Mouse (Mus musculus) subcutaneous adipose tissue, adult 2 months (tissue): ENCODE results near the gene Cabp5. TPM values are rescaled to one million over a fixed set of nuclear protein-coding genes. Genes with fewer than 3 reads are reported as not detected.

Experiments used
- polyA plus RNA-seq: library from polyadenylated mRNA; depleted of rRNA; stranded (reverse); fragments of >200 nt; gene quantifications from 2 replicates; pipeline ENCODE4 v1.2.3, GENCODE M21; 2012; ENCODE audit warnings: low replicate concordance; rRNA removed

Cabp5 gene
- not detected in 2 replicates for polyA plus RNA-seq

DNA sequence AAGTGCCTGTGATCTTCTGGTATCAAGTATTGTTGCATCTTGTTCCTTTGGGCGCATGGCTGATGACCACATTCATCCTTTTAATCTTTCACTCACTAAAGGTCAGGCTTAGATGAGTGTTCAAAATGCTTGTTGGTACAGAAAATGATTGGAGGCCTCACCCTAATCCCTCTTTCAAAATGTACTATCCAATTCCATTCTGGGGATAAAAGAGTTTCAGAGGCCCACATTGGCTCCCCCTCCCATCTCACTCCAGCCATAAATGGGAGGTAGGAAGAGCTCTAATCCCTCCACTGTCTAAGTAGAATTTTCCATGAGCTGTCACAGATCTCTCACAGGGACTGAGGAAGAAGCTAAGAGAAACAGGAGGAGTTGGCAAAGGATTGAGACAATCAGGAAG is at the start of gene Cabp5:
Cabp5 (plus strand) TSS at position 301 of the 400 bp plus-strand sequence.

DNA sequence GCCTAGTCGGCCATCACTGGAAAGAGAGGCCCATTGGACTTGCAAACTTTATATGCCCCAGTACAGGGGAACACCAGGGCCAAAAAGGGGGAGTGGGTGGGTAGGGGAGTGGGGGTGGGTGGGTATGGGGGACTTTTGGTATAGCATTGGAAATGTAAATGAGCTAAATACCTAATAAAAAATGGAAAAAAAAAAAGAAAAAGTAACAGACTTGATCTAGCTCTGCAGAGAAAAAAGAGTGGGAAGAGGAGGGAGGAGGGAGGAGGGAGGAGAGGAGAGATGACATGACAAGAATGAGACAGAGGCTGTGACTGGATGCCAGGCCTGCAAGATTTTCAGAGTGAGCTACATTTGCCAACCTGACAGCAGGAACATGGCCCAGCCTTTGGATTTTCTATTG is 52.6 kb downstream of the Cabp5 start, which contains the start of gene Bsph1:
Bsph1 (plus strand) TSS at position 301 of the 400 bp plus-strand sequence.

Other genes starting within 250 kb of the Cabp5 start
- gene Vmn1r88, start 238.6 kb upstream of the Cabp5 start, polyA plus RNA-seq = not detected in 2 replicates
- not detected in 2 replicates for gene Vmn1r89, start 185.1 kb upstream of the Cabp5 start, polyA plus RNA-seq
- gene Lig1, start 120.8 kb upstream of the Cabp5 start, polyA plus RNA-seq = 4.2 and 14.0 TPM in 2 replicates
- gene Zswim9, start 119.4 kb upstream of the Cabp5 start, polyA plus RNA-seq = 3.4 and 6.5 TPM in 2 replicates
- 0.21 and 0.59 TPM in 2 replicates for gene Pla2g4c, start 73.5 kb upstream of the Cabp5 start, polyA plus RNA-seq
- gene Bsph1, start 52.7 kb downstream of the Cabp5 start, polyA plus RNA-seq = not detected in 2 replicates
- gene Bsph2, start 172.9 kb downstream of the Cabp5 start, polyA plus RNA-seq = not detected in 2 replicates
- not detected in 2 replicates for gene Sult2a5, start 225.8 kb downstream of the Cabp5 start, polyA plus RNA-seq